Mouse (Mus musculus) E14TG2a.4 (cell line): Measurements from ENCODE around the gene Gm11397.
"Not testable (repeated sequence)": the region's sequence is repeated elsewhere in the genome, so short reads cannot be mapped to it uniquely, and the experiment has no call there.

Experiments
- CTCF ChIP-seq: conservative IDR thresholded peaks from 2 replicates; pipeline ENCODE4 v1.5.1; 2014; ENCODE audit warnings: low read length
- NANOG ChIP-seq: IDR thresholded peaks from 2 replicates; pipeline ENCODE4 v1.6.1; 2014; ENCODE audit warnings: borderline replicate concordance, low read length, mixed read lengths
- POU5F1 ChIP-seq: IDR thresholded peaks from 2 replicates; pipeline ENCODE4 v1.6.1; 2014; ENCODE audit warnings: low read length, borderline replicate concordance

DNA sequence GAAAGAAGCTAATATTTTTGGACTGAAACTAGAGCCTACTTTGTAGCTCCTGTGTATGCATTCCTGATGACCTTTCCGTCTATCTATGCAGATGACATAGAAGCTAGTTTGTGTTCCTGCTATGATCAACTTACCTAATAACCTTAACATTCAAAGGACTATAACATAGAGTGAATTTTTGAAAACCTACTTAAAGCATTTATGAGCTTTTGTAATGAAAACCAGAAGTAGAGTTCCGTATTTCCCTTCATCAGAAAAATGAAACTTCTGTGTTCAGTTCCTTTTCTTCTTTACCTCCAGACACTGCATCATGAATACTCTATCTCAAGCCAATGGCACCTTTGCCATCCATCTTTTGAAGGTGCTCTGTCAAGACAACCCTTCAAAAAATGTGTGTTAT is at the start of gene Gm11397:
- TF ChIP-seq CTCF, POU5F1, NANOG: not testable (repeated sequence)
